Mouse (Mus musculus) ES-E14 (cell line): ENCODE data around the gene Pstpip1. TPM values are rescaled to one million over a fixed set of nuclear protein-coding genes. Genes with fewer than 3 reads are reported as not detected.
A peak's percentile ranks its signal among the peaks of the same experiment; 100 is the strongest.

Source experiments
- DNase-seq: peaks from one replicate; pipeline ENCODE4 v3.0.0-alpha.2; 2013; ENCODE audit warnings: low read depth, low spot score
- H3K27ac ChIP-seq: 2 replicates; pipeline ENCODE4 v1.5.1; 2012; ENCODE audit warnings: low read depth, mild to moderate bottlenecking, low read length, moderate library complexity, mixed read lengths; ENCODE audit not compliant: poor library complexity, insufficient read depth, severe bottlenecking
- H3K36me3 ChIP-seq: 2 replicates; pipeline ENCODE4 v1.6.1; 2012; ENCODE audit warnings: mild to moderate bottlenecking, low read length, moderate library complexity, mixed read lengths; ENCODE audit not compliant: control insufficient read depth, poor library complexity, insufficient read depth, severe bottlenecking
- H3K4me1 ChIP-seq, 2 experiments: fragments of 150-350 bp in 1 of 2; sonication (generic) in 1 of 2; 2 replicates each; pipeline ENCODE4 v1.6.1; 2012; ENCODE audit warnings: low read length in 2 of 2, mild to moderate bottlenecking in 1 of 2, mixed read lengths in 1 of 2; ENCODE audit not compliant: control insufficient read depth in 2 of 2, insufficient read depth in 2 of 2, poor library complexity in 1 of 2
- H3K4me3 ChIP-seq, 2 experiments: fragments of 150-350 bp in 1 of 2; sonication (generic) in 1 of 2; 2 replicates each; pipeline ENCODE4 v1.5.1; 2012; ENCODE audit warnings: low read length in 2 of 2, low read depth in 1 of 2, mild to moderate bottlenecking in 1 of 2, mixed read lengths in 1 of 2; ENCODE audit not compliant: insufficient read depth in 1 of 2, poor library complexity in 1 of 2, severe bottlenecking in 1 of 2
- H3K9ac ChIP-seq: 2 replicates; pipeline ENCODE4 v1.6.1; 2012; ENCODE audit warnings: low read depth, mild to moderate bottlenecking, low read length, mixed read lengths; ENCODE audit not compliant: poor library complexity, insufficient read depth, severe bottlenecking
- H3K9me3 ChIP-seq: fragments of 150-350 bp; sonication (generic); 2 replicates; pipeline ENCODE4 v1.6.1; 2012; ENCODE audit warnings: low read depth, mild to moderate bottlenecking, low read length; ENCODE audit not compliant: control insufficient read depth, insufficient read depth
- CHD2 ChIP-seq: IDR thresholded peaks from 2 replicates; pipeline ENCODE4 v1.6.1; 2014; ENCODE audit warnings: mild to moderate bottlenecking, low read depth, low read length, inconsistent platforms
- HCFC1 ChIP-seq: IDR thresholded peaks from 2 replicates; pipeline ENCODE4 v1.6.1; 2012; ENCODE audit warnings: low read length, inconsistent platforms, borderline replicate concordance; ENCODE audit not compliant: insufficient read depth
- MAFK ChIP-seq: IDR thresholded peaks from 2 replicates; pipeline ENCODE4 v1.6.1; 2014; ENCODE audit warnings: mild to moderate bottlenecking, low read depth, low read length, inconsistent platforms; ENCODE audit not compliant: insufficient read depth
- ZC3H11A ChIP-seq: IDR thresholded peaks from 2 replicates; pipeline ENCODE4 v1.6.1; 2012; ENCODE audit warnings: low read depth, mild to moderate bottlenecking, inconsistent platforms, low read length, borderline replicate concordance
- ZNF384 ChIP-seq: IDR thresholded peaks from 2 replicates; pipeline ENCODE4 v1.6.1; 2012; ENCODE audit warnings: low read depth, low read length, inconsistent platforms
- in situ Hi-C, 2 experiments: fragments of 600-800 bp; cut with MboI; formaldehyde crosslinking; loops; one replicate each; pipeline ENCODE4 v1.15.1; 2025; ENCODE audit warnings: low sequenced_read_pairs in 2 of 2, inconsistent platforms in 1 of 2; ENCODE audit not compliant: unreplicated experiment in 2 of 2
- total RNA-seq: library from RNA; depleted of rRNA; stranded (reverse); fragments of 300-350 nt; gene quantifications from 2 replicates; pipeline ENCODE4 v1.2.3, GENCODE M21; 2012

Gene Pstpip1
- total RNA-seq, 1 experiment: 10.4 TPM

GRCm38 (mm10) chr9:56086524-56086923 lies 3.2 kb upstream of the Pstpip1 start:
- in situ Hi-C loops: no loop called here
- no peak overlapping the region for H3K27ac ChIP-seq
- H3K4me1 ChIP-seq: peaks cover 0 to 10% of the 10 kb centered on the region in 2 experiments; a peak in 2 of 4 replicates
- no peak overlapping the region for H3K9ac ChIP-seq
- H3K36me3 ChIP-seq: no peaks in the 10 kb centered on the region
- no peaks in the 10 kb centered on the region for H3K9me3 ChIP-seq
- no peak overlapping the region for H3K4me3 ChIP-seq
- no peak for TF ChIP-seq ZNF384
- DNase-seq: no peak

DNA sequence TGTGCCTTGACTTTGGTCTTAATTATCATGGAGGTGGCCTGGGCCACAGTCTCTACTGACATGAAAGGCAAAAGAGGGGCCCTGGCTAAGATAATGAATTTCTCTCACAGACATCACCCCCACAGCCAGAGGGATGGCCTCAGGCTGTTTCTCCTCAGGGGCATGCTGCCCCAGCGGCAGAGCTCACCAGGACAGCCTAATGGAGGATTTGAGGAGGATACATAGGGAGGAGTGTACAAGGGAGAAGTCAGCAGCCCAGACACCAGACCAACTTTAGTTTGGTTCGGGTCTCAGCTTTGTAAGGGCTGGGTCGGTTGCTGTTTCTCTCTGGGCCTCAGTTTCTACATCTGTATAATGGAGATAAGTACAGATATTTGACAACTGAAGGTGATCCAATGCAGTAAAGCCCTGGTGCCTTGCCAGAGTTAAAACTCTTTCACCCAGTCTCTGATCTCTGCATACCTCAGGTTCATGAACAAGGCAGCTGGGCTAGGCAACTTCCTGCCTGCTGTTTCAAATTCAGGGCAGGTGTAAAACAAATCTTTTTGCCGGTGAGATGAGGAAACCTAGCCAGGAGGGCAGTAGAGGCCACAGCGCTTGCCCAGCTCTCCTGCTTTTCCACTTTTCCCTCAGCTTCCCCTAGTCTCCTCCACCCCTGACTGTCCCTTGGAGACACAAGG lies 924 bp downstream of the Pstpip1 start:
- no peaks in the 10 kb centered on the region for H3K36me3 ChIP-seq
- H3K9me3 ChIP-seq: no peaks in the 10 kb centered on the region
- in situ Hi-C loops: no loop called here
- H3K27ac ChIP-seq: no peak overlapping the region
- TF ChIP-seq CHD2: no peak
- TF ChIP-seq HCFC1: no peak
- TF ChIP-seq ZC3H11A: no peak
- no peak for TF ChIP-seq ZNF384
- TF ChIP-seq MAFK: no peak
- peak overlapping the region; percentile 65; the same call in 1 of the 2 replicates for H3K9ac ChIP-seq
- peaks cover 0 to 14% of the 10 kb centered on the region in 2 experiments; a peak in 2 of 4 replicates for H3K4me1 ChIP-seq
- H3K4me3 ChIP-seq: peak overlapping the region; percentile 62 to 66; a peak in 2 of 4 replicates
- DNase-seq: no peak

GRCm38 (mm10) chr9:56092102-56092501 lies 2.3 kb downstream of the Pstpip1 start:
- H3K4me1 ChIP-seq: peaks cover 0 to 14% of the 10 kb centered on the region in 2 experiments; a peak in 2 of 4 replicates
- no peak for TF ChIP-seq ZNF384
- TF ChIP-seq CHD2: no peak
- no peak for TF ChIP-seq MAFK
- TF ChIP-seq HCFC1: no peak
- TF ChIP-seq ZC3H11A: no peak
- no peak overlapping the region for H3K27ac ChIP-seq
- H3K4me3 ChIP-seq: no peak overlapping the region
- no peak overlapping the region for H3K9ac ChIP-seq
- H3K36me3 ChIP-seq: no peaks in the 10 kb centered on the region
- in situ Hi-C loops: no loop called here
- no peaks in the 10 kb centered on the region for H3K9me3 ChIP-seq
- no peak for DNase-seq

DNA sequence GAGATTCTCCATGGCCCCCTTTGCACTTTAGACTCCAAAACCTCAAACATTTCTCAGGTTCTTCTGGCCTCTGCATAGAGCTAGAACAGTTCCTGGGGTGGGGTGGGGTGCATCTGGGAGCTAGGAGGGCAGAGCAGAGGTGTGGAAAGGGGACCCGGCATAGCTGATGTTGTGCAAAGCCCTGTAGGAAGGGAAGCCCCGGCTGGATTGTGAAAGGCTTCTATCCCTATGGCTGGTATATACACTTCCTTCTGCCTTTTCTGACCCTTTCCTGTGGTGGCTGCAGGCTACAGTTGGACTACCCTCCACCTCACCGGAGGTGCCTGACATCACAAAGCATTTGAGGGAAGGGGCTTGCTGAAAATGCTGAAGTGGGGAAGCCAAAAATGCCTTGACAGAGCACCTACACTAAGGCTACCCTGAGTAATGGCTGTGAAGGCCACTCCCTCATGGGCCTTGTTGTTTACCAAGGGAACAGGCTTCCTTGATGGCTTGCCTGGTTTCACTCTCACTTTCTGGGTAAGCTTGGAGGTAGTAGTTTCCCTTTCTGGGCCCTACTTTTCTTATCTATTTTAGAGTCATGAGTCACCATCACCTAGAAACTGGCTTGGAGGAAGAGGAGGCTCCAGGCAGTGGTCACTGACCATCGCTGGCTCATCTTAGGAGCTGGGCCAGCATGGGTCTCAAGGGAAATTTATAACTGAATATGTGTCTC lies 8.0 kb downstream of the Pstpip1 start:
- Histone ChIP-seq H3K36me3 (no peaks in the 10 kb centered on the region), H3K27ac (no peak overlapping the region), H3K4me1 (no peaks in the 10 kb centered on the region), H3K9ac (no peak overlapping the region), H3K4me3 (no peak overlapping the region), H3K9me3 (no peaks in the 10 kb centered on the region)
- in situ Hi-C loops: no loop called here
- DNase-seq: no peak
- TF ChIP-seq CHD2 (no peak), ZC3H11A (no peak), MAFK (no peak), ZNF384 (no peak), HCFC1 (no peak)
